Mouse (Mus musculus): ENCODE measurements around the gene Mrps26. TPM values are rescaled to one million over a fixed set of nuclear protein-coding genes. Genes with fewer than 3 reads are reported as not detected.

Mrps26 gene
- polyA plus RNA-seq, 1 experiment from 2014 or later = 73.1 TPM

GRCm38 (mm10) chr2:130538876-130539546 is 24.5 kb upstream of the Mrps26 start:
- ChIA-PET POLR2A (no interaction called here), CTCF (interaction anchor here (1.5 to 1.6 kb wide), 2 partner anchors 13 to 114 kb away, joined by 3 to 4 read pairs; no protein-coding TSS in a partner anchor)
- no peaks in the 10 kb centered on the region for H3K27me3 ChIP-seq
- no peak for TF ChIP-seq CTCF (IDR thresholded peaks at IDR 0.05)
- in situ Hi-C loops (cut with MboI; ENCODE audit: low pct_unique_long_range_greater_than_20kb) = no loop called here
- ATAC-seq = no peak
- DNase-seq (ENCODE audit: low read depth, low spot score) = no peak

GRCm38 (mm10) chr2:130540266-130540665 is 23.3 kb upstream of the Mrps26 start:
- H3K27me3 ChIP-seq = no peaks in the 10 kb centered on the region
- in situ Hi-C loops (cut with MboI; ENCODE audit: low pct_unique_long_range_greater_than_20kb) = no loop called here
- no peak for TF ChIP-seq CTCF (IDR thresholded peaks at IDR 0.05)
- POLR2A ChIA-PET = no interaction called here
- DNase-seq (ENCODE audit: low read depth, low spot score) = no peak
- ATAC-seq = no peak
- CTCF ChIA-PET = interaction anchor here (1.0 to 1.3 kb wide), 2 partner anchors 9 to 23 kb away, joined by 3 read pairs; partner anchors contain the start of gene Mrps26

GRCm38 (mm10) chr2:130546957-130547356 is 16.6 kb upstream of the Mrps26 start:
- ATAC-seq (no peak), DNase-seq (ENCODE audit: low read depth, low spot score) (no peak)
- ChIA-PET POLR2A (no interaction called here), CTCF (interaction anchor here (0.7 to 1.4 kb wide), 2 partner anchors 10 to 13 kb away, joined by 3 read pairs; no protein-coding TSS in a partner anchor)
- no peak for TF ChIP-seq CTCF (IDR thresholded peaks at IDR 0.05)
- H3K27me3 ChIP-seq = no peaks in the 10 kb centered on the region
- in situ Hi-C loops (cut with MboI; ENCODE audit: low pct_unique_long_range_greater_than_20kb) = no loop called here

GRCm38 (mm10) chr2:130554841-130555240 is 8.7 kb upstream of the Mrps26 start:
- no peak for TF ChIP-seq CTCF (IDR thresholded peaks at IDR 0.05)
- DNase-seq (ENCODE audit: low read depth, low spot score) (no peak), ATAC-seq (no peak)
- in situ Hi-C loops (cut with MboI; ENCODE audit: low pct_unique_long_range_greater_than_20kb) = no loop called here
- H3K27me3 ChIP-seq = no peaks in the 10 kb centered on the region
- CTCF ChIA-PET = no interaction called here
- POLR2A ChIA-PET = no interaction called here

- no peak for TF ChIP-seq CTCF (IDR thresholded peaks at IDR 0.05)
- DNase-seq (ENCODE audit: low read depth, low spot score) = no peak
- no peak for ATAC-seq
- CTCF ChIA-PET = interaction anchor here (1.1 kb wide), 1 partner anchor 9 kb away, joined by 3 read pairs; no protein-coding TSS in a partner anchor
- POLR2A ChIA-PET = no interaction called here
- H3K27me3 ChIP-seq = no peaks in the 10 kb centered on the region
- in situ Hi-C loops (cut with MboI; ENCODE audit: low pct_unique_long_range_greater_than_20kb) = no loop called here
These were observed 7.2 kb upstream of the Mrps26 start for GRCm38 (mm10) chr2:130556292-130556691.

- ATAC-seq (no peak), DNase-seq (ENCODE audit: low read depth, low spot score) (no peak)
- in situ Hi-C loops (cut with MboI; ENCODE audit: low pct_unique_long_range_greater_than_20kb) = no loop called here
- TF ChIP-seq CTCF (IDR thresholded peaks at IDR 0.05) = no peak
- CTCF ChIA-PET = no interaction called here
- POLR2A ChIA-PET = no interaction called here
- H3K27me3 ChIP-seq = no peaks in the 10 kb centered on the region
These were observed 6.1 kb upstream of the Mrps26 start for GRCm38 (mm10) chr2:130557462-130557861.

- ChIA-PET POLR2A (no interaction called here), CTCF (interaction anchor here (1.9 kb wide), 1 partner anchor 169 kb away, joined by 6 read pairs; no protein-coding TSS in a partner anchor)
- no peak for TF ChIP-seq CTCF (IDR thresholded peaks at IDR 0.05)
- ATAC-seq (no peak), DNase-seq (ENCODE audit: low read depth, low spot score) (no peak)
- H3K27me3 ChIP-seq = no peaks in the 10 kb centered on the region
- in situ Hi-C loops (cut with MboI; ENCODE audit: low pct_unique_long_range_greater_than_20kb) = no loop called here
These were observed 5.5 kb upstream of the Mrps26 start for GRCm38 (mm10) chr2:130558015-130558414.

- no peak for DNase-seq (ENCODE audit: low read depth, low spot score)
- no peak for TF ChIP-seq CTCF (IDR thresholded peaks at IDR 0.05)
- ChIA-PET POLR2A (interaction anchor here (0.8 kb wide), 1 partner anchor 27 kb away, joined by 4 read pairs; no protein-coding TSS in a partner anchor), CTCF (interaction anchor here (1.0 to 1.8 kb wide), 5 partner anchors 23 to 204 kb away, joined by 3 to 5 read pairs (median 3); no protein-coding TSS in a partner anchor)
- H3K27me3 ChIP-seq = no peaks in the 10 kb centered on the region
- peak; percentile 11 for ATAC-seq
- in situ Hi-C loops (cut with MboI; ENCODE audit: low pct_unique_long_range_greater_than_20kb) = no loop called here
These were observed 521 bp downstream of the Mrps26 start for GRCm38 (mm10) chr2:130564063-130564462.

- H3K27me3 ChIP-seq = no peaks in the 10 kb centered on the region
- in situ Hi-C loops (cut with MboI; ENCODE audit: low pct_unique_long_range_greater_than_20kb) = no loop called here
- DNase-seq (ENCODE audit: low read depth, low spot score) = no peak
- CTCF ChIA-PET = interaction anchor here (1.8 kb wide), 1 partner anchor 115 kb away, joined by 3 read pairs; no protein-coding TSS in a partner anchor
- no peak for TF ChIP-seq CTCF (IDR thresholded peaks at IDR 0.05)
- ATAC-seq = no peak
- POLR2A ChIA-PET = interaction anchor here (0.8 kb wide), 1 partner anchor 26 kb away, joined by 4 read pairs; no protein-coding TSS in a partner anchor
These were observed 1.4 kb downstream of the Mrps26 start for GRCm38 (mm10) chr2:130564983-130565382.

- CTCF ChIA-PET = no interaction called here
- DNase-seq (ENCODE audit: low read depth, low spot score) (no peak), ATAC-seq (no peak)
- in situ Hi-C loops (cut with MboI; ENCODE audit: low pct_unique_long_range_greater_than_20kb) = no loop called here
- H3K27me3 ChIP-seq = no peaks in the 10 kb centered on the region
- TF ChIP-seq CTCF (IDR thresholded peaks at IDR 0.05) = no peak
- POLR2A ChIA-PET = no interaction called here
These were observed 5.4 kb downstream of the Mrps26 start for GRCm38 (mm10) chr2:130568921-130569320.

GRCm38 (mm10) chr2:130569926-130570325 is 6.4 kb downstream of the Mrps26 start:
- no peak for TF ChIP-seq CTCF (IDR thresholded peaks at IDR 0.05)

More at GRCm38 (mm10) chr2:130569926-130570325, 6.4 kb downstream of the Mrps26 start:
- ATAC-seq = no peak
- in situ Hi-C loops (cut with MboI; ENCODE audit: low pct_unique_long_range_greater_than_20kb) = no loop called here
- ChIA-PET CTCF (no interaction called here), POLR2A (no interaction called here)
- no peak for DNase-seq (ENCODE audit: low read depth, low spot score)
- H3K27me3 ChIP-seq = no peaks in the 10 kb centered on the region

All from Patski (cell line).